Mouse (Mus musculus): Measurements from ENCODE around the gene Cenpp. TPM values are rescaled to one million over a fixed set of nuclear protein-coding genes. Genes with fewer than 3 reads are reported as not detected.

The Cenpp gene
- polyA plus RNA-seq, 1 experiment from 2014 or later = 5.5 TPM

GRCm38 (mm10) chr13:49651136-49651535 is 1.4 kb downstream of the Cenpp start:
- no peak for ATAC-seq (ENCODE audit: low read depth)
- no peak overlapping the region for H3K4me3 ChIP-seq (ENCODE audit: low read depth, low read length)
- 54% methylated on average over 2 of the region's 2 CpGs for WGBS
- H3K27ac ChIP-seq (ENCODE audit: low read depth, low read length) = no peak overlapping the region
- no peak overlapping the region for H3K4me2 ChIP-seq (ENCODE audit: low read depth, low read length)
- peaks cover 12% of the 10 kb centered on the region; the same call in 1 of the 2 replicates for H3K4me1 ChIP-seq (ENCODE audit: control insufficient read depth, insufficient read depth, low read length)
- H3K9me3 ChIP-seq (ENCODE audit: control insufficient read depth, low read length) = no peaks in the 10 kb centered on the region
- no peaks in the 10 kb centered on the region for H3K36me3 ChIP-seq (ENCODE audit: control insufficient read depth, insufficient read depth, low read length)
- H3K27me3 ChIP-seq (ENCODE audit: control insufficient read depth, insufficient read depth, low read length) = no peaks in the 10 kb centered on the region
- H3K9ac ChIP-seq (replicated peaks; ENCODE audit: low read depth, low read length) = no peak overlapping the region

- Histone ChIP-seq H3K27me3 (ENCODE audit: control insufficient read depth, insufficient read depth, low read length) (no peaks in the 10 kb centered on the region), H3K9me3 (ENCODE audit: control insufficient read depth, low read length) (no peaks in the 10 kb centered on the region), H3K27ac (ENCODE audit: low read depth, low read length) (no peak overlapping the region), H3K4me2 (ENCODE audit: low read depth, low read length) (no peak overlapping the region), H3K4me3 (ENCODE audit: low read depth, low read length) (no peak overlapping the region), H3K9ac (replicated peaks; ENCODE audit: low read depth, low read length) (no peak overlapping the region), H3K36me3 (ENCODE audit: control insufficient read depth, insufficient read depth, low read length) (no peaks in the 10 kb centered on the region), H3K4me1 (ENCODE audit: control insufficient read depth, insufficient read depth, low read length) (no peaks in the 10 kb centered on the region)
- WGBS = 88% methylated on average over 1 of the region's 1 CpGs
- ATAC-seq (ENCODE audit: low read depth) = no peak
Measured at GRCm38 (mm10) chr13:49646019-49646418, 6.6 kb downstream of the Cenpp start.

DNA sequence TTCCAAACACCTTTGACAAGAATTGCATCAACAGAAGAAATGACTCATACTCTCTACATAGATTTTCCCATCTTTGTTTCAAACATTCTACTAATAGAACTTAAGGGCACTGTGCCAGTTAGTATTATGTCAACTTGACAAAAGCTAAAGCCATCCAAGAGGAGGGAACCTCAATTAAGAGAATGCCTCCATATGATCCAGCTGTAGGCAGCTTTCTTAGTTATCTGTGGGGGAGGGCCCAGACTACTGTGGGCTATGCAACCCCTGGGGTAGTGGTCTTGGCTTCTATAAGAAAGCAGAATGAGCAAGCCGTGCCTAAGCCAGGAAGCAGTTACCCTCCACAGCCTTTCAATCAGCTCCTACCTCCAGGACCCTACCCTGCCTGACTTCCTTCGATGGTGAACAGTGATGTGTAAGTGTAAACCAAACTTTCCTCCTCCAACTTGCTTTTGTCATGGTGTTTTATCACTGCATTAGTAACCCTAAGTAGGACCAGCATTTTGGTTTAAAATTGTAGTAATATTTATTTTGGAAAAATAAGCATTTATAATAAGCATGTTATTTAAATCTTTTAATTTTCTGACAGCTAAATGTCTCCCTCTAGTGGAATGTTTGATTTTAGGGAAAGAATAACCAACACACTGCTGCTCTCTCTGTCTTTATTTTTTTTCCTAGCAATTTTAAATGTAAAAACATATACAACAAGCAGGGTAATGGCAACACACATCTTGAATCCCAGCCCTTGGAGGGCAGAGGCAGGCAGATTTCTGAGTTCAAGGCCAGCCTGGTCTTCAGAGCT is 7.7 kb downstream of the Cenpp start:
- H3K9me3 ChIP-seq (ENCODE audit: control insufficient read depth, low read length) = no peaks in the 10 kb centered on the region
- no peak for ATAC-seq (ENCODE audit: low read depth)

DNA sequence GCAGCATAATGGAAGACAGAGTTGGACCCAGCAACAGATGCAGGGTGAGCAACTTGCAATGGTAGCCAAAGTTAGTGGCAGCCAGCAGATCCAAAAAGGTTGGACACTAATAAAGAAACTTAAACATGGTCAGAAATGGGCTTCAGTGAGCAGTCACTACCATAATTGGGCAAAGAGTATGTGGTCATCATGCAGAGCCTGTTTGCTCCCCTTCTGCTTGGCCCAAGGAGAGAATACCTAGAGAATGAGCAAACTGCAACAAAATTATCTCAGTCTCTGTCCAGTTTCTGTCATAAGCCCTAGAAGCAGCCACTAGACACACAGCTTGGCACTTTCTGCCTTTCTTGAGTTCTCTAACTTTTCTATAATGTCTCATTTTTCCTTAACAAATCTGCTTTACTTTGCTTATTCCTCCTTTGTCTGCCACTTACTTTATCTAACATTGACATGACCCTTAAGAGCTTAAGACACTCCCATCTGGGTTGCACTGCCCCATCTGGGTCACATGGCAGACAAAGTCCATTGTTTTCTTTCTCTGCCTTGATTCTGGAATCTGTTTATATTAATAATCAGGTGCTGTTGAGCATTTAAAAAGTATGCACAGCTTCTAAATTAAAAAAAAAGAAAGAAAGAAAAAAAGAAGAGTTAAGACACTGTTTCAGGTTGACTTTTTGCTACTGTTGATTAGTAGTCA is 8.8 kb downstream of the Cenpp start:
- H3K4me1 ChIP-seq (ENCODE audit: control insufficient read depth, insufficient read depth, low read length) = no peaks in the 10 kb centered on the region
- H3K9me3 ChIP-seq (ENCODE audit: control insufficient read depth, low read length) = no peaks in the 10 kb centered on the region
- H3K4me2 ChIP-seq (ENCODE audit: low read depth, low read length) = no peak overlapping the region
- H3K27ac ChIP-seq (ENCODE audit: low read depth, low read length) = no peak overlapping the region
- H3K36me3 ChIP-seq (ENCODE audit: control insufficient read depth, insufficient read depth, low read length) = no peaks in the 10 kb centered on the region
- H3K9ac ChIP-seq (replicated peaks; ENCODE audit: low read depth, low read length) = no peak overlapping the region
- H3K4me3 ChIP-seq (ENCODE audit: low read depth, low read length) = no peak overlapping the region
- H3K27me3 ChIP-seq (ENCODE audit: control insufficient read depth, insufficient read depth, low read length) = no peaks in the 10 kb centered on the region
- ATAC-seq (ENCODE audit: low read depth) = no peak

More for the DNA sequence above, 7.7 kb downstream of the Cenpp start:
- Histone ChIP-seq H3K9ac (replicated peaks; ENCODE audit: low read depth, low read length) (no peak overlapping the region), H3K4me2 (ENCODE audit: low read depth, low read length) (no peak overlapping the region), H3K27me3 (ENCODE audit: control insufficient read depth, insufficient read depth, low read length) (no peaks in the 10 kb centered on the region), H3K36me3 (ENCODE audit: control insufficient read depth, insufficient read depth, low read length) (no peaks in the 10 kb centered on the region), H3K4me1 (ENCODE audit: control insufficient read depth, insufficient read depth, low read length) (no peaks in the 10 kb centered on the region), H3K4me3 (ENCODE audit: low read depth, low read length) (no peak overlapping the region), H3K27ac (ENCODE audit: low read depth, low read length) (no peak overlapping the region)
- WGBS = 83% methylated on average over 2 of the region's 2 CpGs

DNA sequence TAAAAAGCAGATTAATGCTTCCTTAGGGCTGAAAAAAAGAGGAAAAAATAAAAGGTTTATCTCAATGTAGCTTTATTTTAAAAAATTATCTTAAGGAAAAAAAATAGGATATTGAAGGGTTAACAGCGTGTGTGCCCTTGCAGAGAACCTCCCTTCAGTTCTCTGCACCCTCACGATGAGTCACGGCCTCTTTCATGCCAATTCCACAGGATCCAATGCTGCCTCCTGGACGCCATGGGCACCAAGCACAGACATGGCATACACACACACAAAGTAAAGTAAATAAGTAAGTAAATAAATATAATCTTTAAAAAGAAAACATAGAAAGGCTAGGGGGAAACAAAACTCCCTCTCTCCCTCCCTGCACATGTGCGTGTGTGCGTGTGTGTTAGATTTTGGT is 9.9 kb downstream of the Cenpp start:
- Histone ChIP-seq H3K27me3 (ENCODE audit: control insufficient read depth, insufficient read depth, low read length) (no peaks in the 10 kb centered on the region), H3K9ac (replicated peaks; ENCODE audit: low read depth, low read length) (no peak overlapping the region), H3K4me1 (ENCODE audit: control insufficient read depth, insufficient read depth, low read length) (no peaks in the 10 kb centered on the region), H3K27ac (ENCODE audit: low read depth, low read length) (no peak overlapping the region), H3K36me3 (ENCODE audit: control insufficient read depth, insufficient read depth, low read length) (no peaks in the 10 kb centered on the region), H3K4me3 (ENCODE audit: low read depth, low read length) (no peak overlapping the region), H3K4me2 (ENCODE audit: low read depth, low read length) (no peak overlapping the region), H3K9me3 (ENCODE audit: control insufficient read depth, low read length) (no peaks in the 10 kb centered on the region)
- WGBS = 78% methylated on average over 6 of the region's 6 CpGs
- no peak for ATAC-seq (ENCODE audit: low read depth)

DNA sequence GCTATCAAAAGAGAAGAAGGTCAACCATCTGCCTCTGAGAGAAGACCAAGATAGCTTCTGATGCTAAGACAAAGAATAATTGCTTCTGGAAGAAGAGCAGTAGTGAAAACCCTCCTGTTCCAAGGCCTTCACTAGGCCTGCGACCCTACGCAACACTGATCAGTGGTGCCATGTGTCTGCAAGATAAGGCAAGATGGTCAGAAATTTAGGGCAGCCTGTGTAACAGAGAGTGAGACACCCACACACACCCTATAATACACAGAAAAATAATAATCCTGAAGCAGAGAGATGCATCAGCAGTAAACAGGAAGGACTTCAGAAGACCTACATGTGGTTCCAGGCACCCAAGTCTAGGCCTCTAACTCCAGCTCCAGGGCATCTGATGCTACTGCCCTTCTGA is 12.6 kb downstream of the Cenpp start:
- Histone ChIP-seq H3K4me3 (ENCODE audit: low read depth, low read length) (no peak overlapping the region), H3K27me3 (ENCODE audit: control insufficient read depth, insufficient read depth, low read length) (no peaks in the 10 kb centered on the region), H3K36me3 (ENCODE audit: control insufficient read depth, insufficient read depth, low read length) (no peaks in the 10 kb centered on the region), H3K9me3 (ENCODE audit: control insufficient read depth, low read length) (no peaks in the 10 kb centered on the region), H3K4me1 (ENCODE audit: control insufficient read depth, insufficient read depth, low read length) (no peaks in the 10 kb centered on the region), H3K27ac (ENCODE audit: low read depth, low read length) (no peak overlapping the region), H3K9ac (replicated peaks; ENCODE audit: low read depth, low read length) (no peak overlapping the region), H3K4me2 (ENCODE audit: low read depth, low read length) (no peak overlapping the region)
- no peak for ATAC-seq (ENCODE audit: low read depth)
- WGBS = 97% methylated on average over 2 of the region's 2 CpGs

DNA sequence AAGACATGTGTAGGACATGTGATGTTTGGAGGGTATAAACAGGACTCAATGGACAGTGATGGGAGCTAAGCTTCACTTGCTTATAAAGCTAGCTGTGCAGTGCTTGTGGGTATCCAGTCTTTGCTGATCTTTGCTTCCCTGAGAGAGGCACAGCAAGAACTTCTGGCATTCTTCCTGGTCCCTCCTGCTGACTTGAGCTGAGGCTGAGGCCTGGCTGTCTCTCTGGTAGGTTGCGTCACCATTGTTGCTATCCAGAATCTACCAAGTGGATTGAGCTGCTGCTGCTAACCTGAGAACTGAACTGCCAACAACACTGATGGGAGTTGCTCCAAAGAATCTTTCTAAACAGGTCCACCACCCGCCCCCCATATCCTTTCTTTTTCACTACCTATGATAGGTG is 23.5 kb downstream of the Cenpp start:
- WGBS = 89% methylated on average over 2 of the region's 2 CpGs

DNA sequence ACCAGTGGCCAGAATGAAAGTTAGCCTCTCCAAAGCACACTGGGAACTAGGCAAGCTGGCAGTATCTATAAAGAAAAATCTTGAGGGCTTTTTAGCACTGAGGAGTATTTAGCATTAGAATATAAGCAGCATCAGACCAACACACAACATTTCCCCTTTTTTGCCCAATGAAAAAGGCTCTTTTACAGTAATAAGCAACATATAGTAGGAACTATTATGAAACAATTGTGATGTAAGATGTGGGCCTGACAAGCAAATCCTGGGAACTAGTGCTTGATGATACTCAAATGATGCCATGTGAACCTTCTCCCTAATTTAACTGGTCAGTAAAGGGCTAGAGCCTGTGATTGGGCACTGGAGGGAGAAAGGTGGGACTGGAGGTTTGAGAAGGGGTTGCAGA is 24.4 kb downstream of the Cenpp start:
- H3K27me3 ChIP-seq (ENCODE audit: control insufficient read depth, insufficient read depth, low read length) = no peaks in the 10 kb centered on the region
- H3K4me2 ChIP-seq (ENCODE audit: low read depth, low read length) = no peak overlapping the region
- no peak for ATAC-seq (ENCODE audit: low read depth)
- H3K27ac ChIP-seq (ENCODE audit: low read depth, low read length) = no peak overlapping the region
- H3K36me3 ChIP-seq (ENCODE audit: control insufficient read depth, insufficient read depth, low read length) = no peaks in the 10 kb centered on the region
- no peaks in the 10 kb centered on the region for H3K4me1 ChIP-seq (ENCODE audit: control insufficient read depth, insufficient read depth, low read length)
- no peak overlapping the region for H3K9ac ChIP-seq (replicated peaks; ENCODE audit: low read depth, low read length)
- no peak overlapping the region for H3K4me3 ChIP-seq (ENCODE audit: low read depth, low read length)
- H3K9me3 ChIP-seq (ENCODE audit: control insufficient read depth, low read length) = no peaks in the 10 kb centered on the region

More for the DNA sequence above, 23.5 kb downstream of the Cenpp start:
- no peak overlapping the region for H3K4me2 ChIP-seq (ENCODE audit: low read depth, low read length)
- no peaks in the 10 kb centered on the region for H3K27me3 ChIP-seq (ENCODE audit: control insufficient read depth, insufficient read depth, low read length)
- no peak overlapping the region for H3K4me3 ChIP-seq (ENCODE audit: low read depth, low read length)
- no peak overlapping the region for H3K27ac ChIP-seq (ENCODE audit: low read depth, low read length)
- no peaks in the 10 kb centered on the region for H3K9me3 ChIP-seq (ENCODE audit: control insufficient read depth, low read length)
- H3K4me1 ChIP-seq (ENCODE audit: control insufficient read depth, insufficient read depth, low read length) = no peaks in the 10 kb centered on the region
- no peaks in the 10 kb centered on the region for H3K36me3 ChIP-seq (ENCODE audit: control insufficient read depth, insufficient read depth, low read length)
- no peak for ATAC-seq (ENCODE audit: low read depth)
- H3K9ac ChIP-seq (replicated peaks; ENCODE audit: low read depth, low read length) = no peak overlapping the region

DNA sequence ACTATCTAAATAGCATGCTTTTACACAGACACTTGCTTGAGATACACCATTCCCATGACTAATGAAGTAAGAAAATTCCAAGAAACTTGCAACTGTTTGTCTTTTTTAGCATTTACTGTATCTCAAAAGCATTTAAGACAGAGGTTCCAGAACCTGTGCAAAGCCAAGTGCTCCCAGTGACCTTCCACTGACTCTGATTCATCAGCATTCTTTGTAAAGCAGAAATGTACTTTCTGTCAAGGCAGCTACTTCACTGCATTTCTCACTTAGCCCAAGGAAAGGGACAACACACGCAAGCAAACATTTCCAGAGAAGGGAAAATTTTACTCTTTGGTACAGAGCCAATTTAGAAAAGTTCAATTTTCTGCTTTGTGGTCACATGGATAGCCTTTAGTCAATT is 29.4 kb downstream of the Cenpp start:
- H3K27ac ChIP-seq (ENCODE audit: low read depth, low read length) = no peak overlapping the region
- H3K27me3 ChIP-seq (ENCODE audit: control insufficient read depth, insufficient read depth, low read length) = no peaks in the 10 kb centered on the region
- H3K4me3 ChIP-seq (ENCODE audit: low read depth, low read length) = no peak overlapping the region
- H3K4me1 ChIP-seq (ENCODE audit: control insufficient read depth, insufficient read depth, low read length) = no peaks in the 10 kb centered on the region
- H3K9ac ChIP-seq (replicated peaks; ENCODE audit: low read depth, low read length) = no peak overlapping the region
- H3K36me3 ChIP-seq (ENCODE audit: control insufficient read depth, insufficient read depth, low read length) = no peaks in the 10 kb centered on the region
- H3K4me2 ChIP-seq (ENCODE audit: low read depth, low read length) = no peak overlapping the region
- no peak for ATAC-seq (ENCODE audit: low read depth)
- H3K9me3 ChIP-seq (ENCODE audit: control insufficient read depth, low read length) = no peaks in the 10 kb centered on the region
- WGBS = 83% methylated on average over 1 of the region's 1 CpGs

Measured in neural tube, embryonic 14.5 days (tissue).